Mouse (Mus musculus) forebrain, embryonic 11.5 days (tissue): Measurements from ENCODE around the gene Klf16. TPM values are rescaled to one million over a fixed set of nuclear protein-coding genes. Genes with fewer than 3 reads are reported as not detected.

Experiments used
- ATAC-seq: fragments of 200-750 bp; cut with Nextera tagmentation; replicated peaks from 2 replicates; pipeline ENCODE4 v1.8.0; 2017; ENCODE audit warnings: moderate TSS enrichment; ENCODE audit not compliant: low FRiP score
- DNase-seq: peaks from one replicate; pipeline ENCODE4 v3.0.0-alpha.2; 2017; ENCODE audit warnings: low spot score
- H3K27ac ChIP-seq: fragments of 300-500 bp; sonication (generic); 2 replicates; pipeline ENCODE4 v1.5.1; 2014; ENCODE audit warnings: low read depth, low read length
- H3K27me3 ChIP-seq: fragments of 300-500 bp; sonication (generic); 2 replicates; pipeline ENCODE4 v1.6.1; 2014; ENCODE audit warnings: mild to moderate bottlenecking, low read length, mixed read lengths; ENCODE audit not compliant: control insufficient read depth, insufficient read depth
- H3K36me3 ChIP-seq: fragments of 300-500 bp; sonication (generic); 2 replicates; pipeline ENCODE4 v1.6.1; 2014; ENCODE audit warnings: mild to moderate bottlenecking, low read length, moderate library complexity, mixed read lengths; ENCODE audit not compliant: control insufficient read depth, insufficient read depth
- H3K4me1 ChIP-seq: fragments of 300-500 bp; sonication (generic); replicated peaks from 2 replicates; pipeline ENCODE4 v1.6.1; 2014; ENCODE audit warnings: low read length, mixed read lengths; ENCODE audit not compliant: control insufficient read depth, insufficient read depth
- H3K4me2 ChIP-seq: fragments of 300-500 bp; sonication (generic); 2 replicates; pipeline ENCODE4 v1.6.1; 2014; ENCODE audit warnings: low read depth, mild to moderate bottlenecking, low read length, moderate library complexity, mixed read lengths; ENCODE audit not compliant: severe bottlenecking
- H3K4me3 ChIP-seq: fragments of 300-500 bp; sonication (generic); 2 replicates; pipeline ENCODE4 v1.5.1; 2014; ENCODE audit warnings: low read depth, low read length
- H3K9ac ChIP-seq: fragments of 300-500 bp; sonication (generic); 2 replicates; pipeline ENCODE4 v1.6.1; 2014; ENCODE audit warnings: low read length
- H3K9me3 ChIP-seq: fragments of 300-500 bp; sonication (generic); 2 replicates; pipeline ENCODE4 v1.6.1; 2016; ENCODE audit warnings: low read length, mixed read lengths; ENCODE audit not compliant: control insufficient read depth
- WGBS: fragments of 180-500 bp; shearing (Covaris S2); extraction: QIAGEN DNeasy Blood & Tissue Kit; methylation state at CpG from one replicate; pipeline ENCODE4 v1.1.7; 2014; 5-methylcytosine and 5-hydroxymethylcytosine counted together
- polyA plus RNA-seq: library from polyadenylated mRNA; unstranded; fragments of >200 nt; fragmentation: Nextera tagmentation; extraction: Ambion mirVana; gene quantifications from 2 replicates; pipeline ENCODE4 v1.2.1, GENCODE M21; 2014

Gene Klf16
- polyA plus RNA-seq, 1 experiment from 2014 or later: 5.9 TPM

GRCm38 (mm10) chr10:80573944-80574343, 3.2 kb downstream of the Klf16 start:
- Histone ChIP-seq H3K27me3 (no peaks in the 10 kb centered on the region), H3K4me2 (no peak overlapping the region), H3K36me3 (no peaks in the 10 kb centered on the region), H3K4me1 (peaks cover 27% of the 10 kb centered on the region), H3K9ac (0 out of 2 replicates have a peak overlapping the region, but pooled peaks have one; percentile 6), H3K4me3 (no peak overlapping the region), H3K9me3 (no peaks in the 10 kb centered on the region), H3K27ac (no peak overlapping the region)
- WGBS: 65% methylated on average over 9 of the region's 9 CpGs
- DNase-seq: no peak
- ATAC-seq: no peak

GRCm38 (mm10) chr10:80572477-80572876, 4.6 kb downstream of the Klf16 start:
- no peak for DNase-seq
- Histone ChIP-seq H3K9me3 (no peaks in the 10 kb centered on the region), H3K27me3 (no peaks in the 10 kb centered on the region), H3K4me2 (no peak overlapping the region), H3K36me3 (no peaks in the 10 kb centered on the region), H3K4me3 (no peak overlapping the region), H3K27ac (no peak overlapping the region), H3K9ac (no peak overlapping the region), H3K4me1 (peaks cover 25% of the 10 kb centered on the region)
- WGBS: 77% methylated on average over 2 of the region's 2 CpGs
- ATAC-seq: no peak

GRCm38 (mm10) chr10:80570871-80571836, 6.0 kb downstream of the Klf16 start:
- DNase-seq (no peak), ATAC-seq (peak; percentile 28; the same call in 1 of the 2 replicates)
- no peaks in the 10 kb centered on the region for H3K36me3 ChIP-seq
- H3K4me1 ChIP-seq: peaks cover 30% of the 10 kb centered on the region
- H3K27ac ChIP-seq: peak overlapping the region; percentile 62
- peak overlapping the region; percentile 36 for H3K4me2 ChIP-seq
- H3K9ac ChIP-seq: peak overlapping the region; percentile 49
- H3K27me3 ChIP-seq: no peaks in the 10 kb centered on the region
- H3K9me3 ChIP-seq: no peaks in the 10 kb centered on the region
- H3K4me3 ChIP-seq: peak overlapping the region; percentile 11; the same call in 1 of the 2 replicates
- WGBS: 23% methylated on average over 30 of the region's 30 CpGs

GRCm38 (mm10) chr10:80570419-80570818, 6.7 kb downstream of the Klf16 start:
- Histone ChIP-seq H3K9me3 (no peaks in the 10 kb centered on the region), H3K4me3 (no peak overlapping the region), H3K27ac (peak overlapping the region; percentile 62; the same call in 1 of the 2 replicates), H3K36me3 (no peaks in the 10 kb centered on the region), H3K4me1 (peaks cover 25% of the 10 kb centered on the region), H3K9ac (peak overlapping the region; percentile 49; the same call in 1 of the 2 replicates), H3K4me2 (no peak overlapping the region; the same call in 1 of the 2 replicates), H3K27me3 (no peaks in the 10 kb centered on the region)
- ATAC-seq (no peak), DNase-seq (no peak)
- WGBS: 86% methylated on average over 10 of the region's 10 CpGs

GRCm38 (mm10) chr10:80569664-80570066, 7.5 kb downstream of the Klf16 start:
- no peak for ATAC-seq
- 34% methylated on average over 10 of the region's 10 CpGs for WGBS
- Histone ChIP-seq H3K27ac (no peak overlapping the region), H3K36me3 (no peaks in the 10 kb centered on the region), H3K27me3 (no peaks in the 10 kb centered on the region), H3K4me3 (no peak overlapping the region), H3K9ac (no peak overlapping the region), H3K4me1 (peaks cover 25% of the 10 kb centered on the region), H3K9me3 (no peaks in the 10 kb centered on the region), H3K4me2 (peak overlapping the region; percentile 21; the same call in 1 of the 2 replicates)
- DNase-seq: no peak

- Histone ChIP-seq H3K4me1 (peaks cover 23% of the 10 kb centered on the region), H3K27me3 (no peaks in the 10 kb centered on the region), H3K27ac (no peak overlapping the region), H3K9ac (no peak overlapping the region), H3K4me3 (no peak overlapping the region), H3K4me2 (no peak overlapping the region), H3K36me3 (no peaks in the 10 kb centered on the region), H3K9me3 (no peaks in the 10 kb centered on the region)
- DNase-seq: no peak
- 95% methylated on average over 29 of the region's 29 CpGs for WGBS
- no peak for ATAC-seq
These were observed 8.2 kb downstream of the Klf16 start for GRCm38 (mm10) chr10:80568876-80569275.

GRCm38 (mm10) chr10:80566375-80567092, 10.6 kb downstream of the Klf16 start:
- DNase-seq (peak; percentile 93), ATAC-seq (peak; percentile 43)
- Histone ChIP-seq H3K27ac (peak overlapping the region; percentile 78), H3K36me3 (no peaks in the 10 kb centered on the region), H3K27me3 (no peaks in the 10 kb centered on the region), H3K4me3 (no peak overlapping the region), H3K9ac (peak overlapping the region; percentile 7; the same call in 1 of the 2 replicates), H3K9me3 (no peaks in the 10 kb centered on the region), H3K4me1 (peaks cover 19% of the 10 kb centered on the region), H3K4me2 (peak overlapping the region; percentile 27; the same call in 1 of the 2 replicates)
- WGBS: 22% methylated on average over 17 of the region's 17 CpGs

- Histone ChIP-seq H3K4me3 (peak within 1 kb of the TSS; percentile 98), H3K27ac (peak within 1 kb of the TSS; percentile 89), H3K4me1 (peaks cover 6% of the 10 kb centered on the region; the same call in 1 of the 2 replicates), H3K36me3 (no peaks in the 10 kb centered on the region), H3K9ac (peak within 1 kb of the TSS; percentile 91), H3K9me3 (no peaks in the 10 kb centered on the region), H3K4me2 (peak within 1 kb of the TSS; percentile 81), H3K27me3 (no peaks in the 10 kb centered on the region)
- WGBS: under 1% methylated on average over 72 of the region's 72 CpGs
- peak; percentile 80 for ATAC-seq
- peak; percentile 95 for DNase-seq
These were observed 15.8 kb downstream of the Klf16 start, which contains the start of gene Rexo1 for GRCm38 (mm10) chr10:80561116-80561944. TSS of gene Rexo1 (minus strand) at chr10:80561560.
